Comparison of ENCODE assay signal across 7 mouse cellular contexts in the genomic region with DNA sequence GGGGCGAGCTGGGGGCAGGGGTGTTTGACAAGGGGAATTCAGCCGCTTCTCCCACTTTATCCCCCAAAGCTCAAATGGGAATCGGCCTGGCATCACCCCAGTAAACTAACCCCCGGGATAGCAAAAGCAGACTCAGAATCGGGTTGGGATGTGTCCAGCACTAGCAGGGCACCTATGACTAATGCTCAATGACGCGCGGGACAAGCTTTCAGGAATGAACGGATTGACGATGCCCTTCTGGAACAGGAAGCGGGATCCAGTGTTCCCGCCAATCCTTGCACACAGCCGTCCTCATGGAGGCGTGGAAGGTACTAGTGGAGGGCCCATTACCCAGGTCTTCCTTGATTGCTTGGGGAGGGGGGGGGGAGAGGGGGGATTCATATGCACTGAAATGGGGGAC. TPM values are rescaled to one million over a fixed set of nuclear protein-coding genes. Genes with fewer than 3 reads are reported as not detected.
DNase-seq lines count a peak whose midpoint lies in the region; ATAC-seq and TF ChIP-seq lines count a peak whose summit lies in the region.

No protein-coding gene starts in this region.

- H3K4me1 ChIP-seq in CH12.LX (ENCODE audit: control insufficient read depth in 1 of 2, insufficient read depth in 2 of 2) (peaks cover 3 to 50% of the 10 kb centered on the region in 2 experiments), MEL (ENCODE audit: control insufficient read depth in 1 of 2, insufficient read depth in 2 of 2, low read length in 2 of 2) (peaks cover 6 to 27% of the 10 kb centered on the region in 2 experiments)
- 0 out of 2 replicates have a peak, but pooled peaks cover 2% of the 10 kb centered on the region for H3K4me1 ChIP-seq in cortical plate, adult 2 months (ENCODE audit: control insufficient read depth, insufficient read depth, low read length)
- H3K4me1 ChIP-seq in heart, postnatal 0 days (ENCODE audit: control insufficient read depth, insufficient read depth) = 0 out of 2 replicates have a peak, but pooled peaks cover 5% of the 10 kb centered on the region
- H3K4me1 ChIP-seq in limb, embryonic 11.5 days (ENCODE audit: control insufficient read depth, insufficient read depth, low read length) = 0 out of 2 replicates have a peak, but pooled peaks cover 2% of the 10 kb centered on the region
- peaks cover 11% of the 10 kb centered on the region for H3K4me1 ChIP-seq in midbrain, embryonic 14.5 days (ENCODE audit: control insufficient read depth, insufficient read depth, low read length)

- TF ChIP-seq RAD21 in CH12.LX (IDR thresholded peaks at IDR 0.05; ENCODE audit: low read depth, low read length) (no peak), MEL (IDR thresholded peaks at IDR 0.05; ENCODE audit: low read depth, low read length) (no peak)

- H3K4me2 ChIP-seq in CH12.LX (ENCODE audit: insufficient read depth, low read depth, poor library complexity, severe bottlenecking) = peak overlapping the region; percentile 97
- H3K4me2 ChIP-seq in heart, postnatal 0 days (ENCODE audit: low read depth, low read length) = peak overlapping the region; percentile 98
- peak overlapping the region; percentile 71 for H3K4me2 ChIP-seq in limb, embryonic 11.5 days (ENCODE audit: low read depth, severe bottlenecking)
- H3K4me2 ChIP-seq in midbrain, embryonic 14.5 days (ENCODE audit: low read length) = peak overlapping the region; percentile 90

- H3K9ac ChIP-seq in CH12.LX (ENCODE audit: insufficient read depth, low read depth) = peak overlapping the region; percentile 94
- peak overlapping the region; percentile 90 for H3K9ac ChIP-seq in MEL (ENCODE audit: control insufficient read depth, low read depth, low read length, poor library complexity, severe bottlenecking)
- peak overlapping the region; percentile 74 for H3K9ac ChIP-seq in heart, postnatal 0 days (replicated peaks; ENCODE audit: low read depth, low read length)
- H3K9ac ChIP-seq in limb, embryonic 11.5 days (ENCODE audit: low read length) = peak overlapping the region; percentile 84
- peak overlapping the region; percentile 70 for H3K9ac ChIP-seq in midbrain, embryonic 14.5 days (replicated peaks; ENCODE audit: low read length)

- DNase-seq in CH12.LX (ENCODE audit: extremely low read depth) = no peak
- peak; percentile 78 for DNase-seq in MEL (ENCODE audit: low read depth, low spot score)
- DNase-seq in heart, postnatal 0 days (ENCODE audit: low spot score) = peak; percentile 52
- peak; percentile 47 for DNase-seq in limb, embryonic 11.5 days (ENCODE audit: low spot score)
- DNase-seq in midbrain, embryonic 14.5 days = peak; percentile 6
- DNase-seq in thymus, postnatal 0 days (ENCODE audit: low spot score) = no peak

- H3K27ac ChIP-seq in CH12.LX (ENCODE audit: insufficient read depth, low read depth) = no peak overlapping the region
- peak overlapping the region; percentile 89 for H3K27ac ChIP-seq in MEL (ENCODE audit: control insufficient read depth, low read depth, low read length)
- no peak overlapping the region for H3K27ac ChIP-seq in cortical plate, adult 2 months (ENCODE audit: insufficient read depth, low read length)
- peak overlapping the region; percentile 75; the same call in 1 of the 2 replicates for H3K27ac ChIP-seq in heart, postnatal 0 days (ENCODE audit: low read depth)
- no peak overlapping the region; the same call in 1 of the 2 replicates for H3K27ac ChIP-seq in limb, embryonic 11.5 days (replicated peaks; ENCODE audit: low read depth, low read length)
- H3K27ac ChIP-seq in midbrain, embryonic 14.5 days (replicated peaks; ENCODE audit: low read depth, low read length) = peak overlapping the region; percentile 87; the same call in 1 of the 2 replicates

- TF ChIP-seq CTCF in CH12.LX (conservative IDR thresholded peaks at IDR 0.05 in 1 of 2, IDR thresholded peaks at IDR 0.05 in 1 of 2; ENCODE audit: low read depth in 2 of 2, low read length in 2 of 2) (no peak), MEL (IDR thresholded peaks at IDR 0.05 in 2 of 3, conservative IDR thresholded peaks at IDR 0.05 in 1 of 3; ENCODE audit: control insufficient read depth in 1 of 3, insufficient read depth in 1 of 3, low read depth in 2 of 3, low read length in 3 of 3, poor library complexity in 1 of 3, severe bottlenecking in 1 of 3) (no peak)
- no peak for TF ChIP-seq CTCF in cortical plate, adult 2 months (IDR thresholded peaks at IDR 0.05; ENCODE audit: extremely low read depth, insufficient read depth, low read length)
- no peak for TF ChIP-seq CTCF in heart, postnatal 0 days (IDR thresholded peaks at IDR 0.05; ENCODE audit: low read depth)

- H3K79me2 ChIP-seq in CH12.LX (replicated peaks; ENCODE audit: control insufficient read depth, extremely low read depth, insufficient read depth, poor library complexity, severe bottlenecking) (peaks cover 59% of the 10 kb centered on the region), MEL (ENCODE audit: control insufficient read depth, insufficient read depth, low read length, poor library complexity) (peaks cover 62% of the 10 kb centered on the region)

- dilution Hi-C loops in CH12.LX (cut with MboI; ENCODE audit: extremely low pct_ligation_motif_present, extremely low pct_unique_long_range_greater_than_20kb, low sequenced_read_pairs) = no loop called here

- TF ChIP-seq POLR2A in CH12.LX (IDR thresholded peaks at IDR 0.05; ENCODE audit: low read depth, low read length) (no peak), MEL (IDR thresholded peaks at IDR 0.05; ENCODE audit: control insufficient read depth in 1 of 2, insufficient read depth in 1 of 2, low read depth in 1 of 2, low read length in 2 of 2, poor library complexity in 1 of 2) (no peak)
- no peak for TF ChIP-seq POLR2A in cortical plate, adult 2 months (IDR thresholded peaks at IDR 0.05; ENCODE audit: extremely low read depth, insufficient read depth, low read length)

- in situ Hi-C loops in CH12.LX (cut with MboI; ENCODE audit: low pct_ligation_motif_present, low pct_unique_long_range_greater_than_20kb, low sequenced_read_pairs) = no loop called here

- 9% methylated on average over 14 of the region's 14 CpGs for WGBS in heart, postnatal 0 days
- 26% methylated on average over 14 of the region's 14 CpGs for WGBS in limb, embryonic 11.5 days
- WGBS in midbrain, embryonic 14.5 days = 19% methylated on average over 14 of the region's 14 CpGs

- H3K9me3 ChIP-seq in CH12.LX (replicated peaks; ENCODE audit: low read length) (no peaks in the 10 kb centered on the region), MEL (replicated peaks; ENCODE audit: insufficient read depth, low read length) (no peaks in the 10 kb centered on the region)
- no peaks in the 10 kb centered on the region for H3K9me3 ChIP-seq in heart, postnatal 0 days (replicated peaks; ENCODE audit: control insufficient read depth, low read length)
- no peaks in the 10 kb centered on the region for H3K9me3 ChIP-seq in limb, embryonic 11.5 days (ENCODE audit: control insufficient read depth, low read length)
- no peaks in the 10 kb centered on the region for H3K9me3 ChIP-seq in midbrain, embryonic 14.5 days (ENCODE audit: control insufficient read depth, low read length)

- H3K27me3 ChIP-seq in CH12.LX (replicated peaks) = no peaks in the 10 kb centered on the region
- no peaks in the 10 kb centered on the region for H3K27me3 ChIP-seq in MEL (ENCODE audit: control insufficient read depth in 1 of 2, insufficient read depth in 2 of 2, low read length in 2 of 2)
- no peaks in the 10 kb centered on the region for H3K27me3 ChIP-seq in heart, postnatal 0 days (ENCODE audit: control insufficient read depth, insufficient read depth, low read length)
- H3K27me3 ChIP-seq in limb, embryonic 11.5 days (ENCODE audit: control insufficient read depth, insufficient read depth, low read length) = no peaks in the 10 kb centered on the region
- no peaks in the 10 kb centered on the region for H3K27me3 ChIP-seq in midbrain, embryonic 14.5 days (ENCODE audit: control insufficient read depth, insufficient read depth, low read length)

- H3K4me3 ChIP-seq in CH12.LX (replicated peaks in 1 of 3; ENCODE audit: low read depth in 2 of 3, low read length in 2 of 3, poor library complexity in 1 of 3) = peak overlapping the region; percentile 83 to 92 (median 88)
- H3K4me3 ChIP-seq in MEL (ENCODE audit: control insufficient read depth in 1 of 2, insufficient read depth in 1 of 2, low read depth in 2 of 2, low read length in 2 of 2) = peak overlapping the region; percentile 49 to 74
- H3K4me3 ChIP-seq in cortical plate, adult 2 months (ENCODE audit: insufficient read depth, low read length) = peak overlapping the region; percentile 74
- H3K4me3 ChIP-seq in heart, postnatal 0 days (ENCODE audit: low read depth, low read length) = peak overlapping the region; percentile 85
- peak overlapping the region; percentile 92 for H3K4me3 ChIP-seq in limb, embryonic 11.5 days (ENCODE audit: low read depth, low read length)
- peak overlapping the region; percentile 80 for H3K4me3 ChIP-seq in midbrain, embryonic 14.5 days (replicated peaks; ENCODE audit: low read depth, low read length)

- ATAC-seq in heart, postnatal 0 days (ENCODE audit: insufficient read depth, low read depth) = peak; percentile 13; the same call in 1 of the 2 replicates
- ATAC-seq in limb, embryonic 11.5 days (ENCODE audit: insufficient number of reproducible peaks, low FRiP score, low TSS enrichment, low read depth) = no peak
- no peak for ATAC-seq in midbrain, embryonic 14.5 days (ENCODE audit: low FRiP score, low TSS enrichment)

- TF ChIP-seq EP300 in CH12.LX (IDR thresholded peaks at IDR 0.05; ENCODE audit: low read length) (no peak), MEL (IDR thresholded peaks at IDR 0.05; ENCODE audit: low read depth in 1 of 2, low read length in 2 of 2) (no peak)
- TF ChIP-seq EP300 in heart, postnatal 0 days (IDR thresholded peaks at IDR 0.05; ENCODE audit: low read depth) = no peak

- peaks cover 0 to 35% of the 10 kb centered on the region in 2 experiments for H3K36me3 ChIP-seq in CH12.LX (replicated peaks in 1 of 2; ENCODE audit: control insufficient read depth in 1 of 2, insufficient read depth in 1 of 2, low read length in 1 of 2)
- peaks cover 27 to 28% of the 10 kb centered on the region in 2 experiments for H3K36me3 ChIP-seq in MEL (ENCODE audit: control insufficient read depth in 1 of 2, insufficient read depth in 2 of 2, low read length in 2 of 2)
- no peaks in the 10 kb centered on the region; the same call in 1 of the 2 replicates for H3K36me3 ChIP-seq in heart, postnatal 0 days (replicated peaks; ENCODE audit: control insufficient read depth, insufficient read depth, low read length)
- H3K36me3 ChIP-seq in limb, embryonic 11.5 days (ENCODE audit: control insufficient read depth, insufficient read depth, low read length) = peaks cover 7% of the 10 kb centered on the region
- H3K36me3 ChIP-seq in midbrain, embryonic 14.5 days (ENCODE audit: control insufficient read depth, insufficient read depth, low read length) = 0 out of 2 replicates have a peak, but pooled peaks cover 2% of the 10 kb centered on the region

RNA-seq across cellular contexts. Expression of a gene that starts 8.2 kb away (rescaled TPM):
- total RNA-seq in CH12.LX (2012; rRNA removed) (121 and 130 TPM in 2 replicates), CH12.LX (2014; rRNA removed) (84.8 and 89.9 TPM in 2 replicates), MEL (2012; rRNA removed) (412 and 448 TPM in 2 replicates)
- polyA plus RNA-seq in CH12.LX (2012; ENCODE audit: insufficient read length, low read depth) (145 and 190 TPM in 2 replicates), MEL (2012; ENCODE audit: insufficient read depth in 1 of 2, insufficient read length in 2 of 2, low read depth in 1 of 2, low replicate concordance in 2 of 2, missing spikeins in 1 of 2) (1,000 to 10,000 TPM in 1 of 2 experiments, 100 to 1,000 TPM in 1; 681 to 1,953 TPM)
- polyA plus RNA-seq in cortical plate, adult 2 months (2012; rRNA removed) = 31.7 and 31.9 TPM in 2 replicates
- total RNA-seq in heart, postnatal 0 days (2014; rRNA removed; ENCODE audit: low replicate concordance) = 27.4 and 56.9 TPM in 2 replicates
- polyA plus RNA-seq in heart, postnatal 0 days (2015; fragmentation: Nextera tagmentation; extraction: Ambion mirVana) = 15.4 and 16.1 TPM in 2 replicates
- polyA plus RNA-seq in limb, embryonic 11.5 days (2014; fragmentation: Nextera tagmentation; extraction: Ambion mirVana) = 95.7 and 95.8 TPM in 2 replicates
- 51.1 and 51.5 TPM in 2 replicates for polyA plus RNA-seq in midbrain, embryonic 14.5 days (2014; fragmentation: Nextera tagmentation; extraction: Ambion mirVana)
- polyA plus RNA-seq in thymus, postnatal 0 days (2015; fragmentation: Nextera tagmentation; extraction: Ambion mirVana) = 90.0 and 96.3 TPM in 2 replicates

RNA-seq across cellular contexts. Expression of a gene that starts 25.1 kb away (rescaled TPM):
- total RNA-seq in CH12.LX (2012; rRNA removed) = 1.6 and 2.0 TPM in 2 replicates
- 0.84 and 1.3 TPM in 2 replicates for total RNA-seq in CH12.LX (2014; rRNA removed)
- 1.4 and 3.2 TPM in 2 replicates for polyA plus RNA-seq in CH12.LX (2012; ENCODE audit: insufficient read length, low read depth)
- total RNA-seq in MEL (2012; rRNA removed) = 6.4 and 6.6 TPM in 2 replicates
- polyA plus RNA-seq in MEL (2012; ENCODE audit: insufficient read depth in 1 of 2, insufficient read length in 2 of 2, low read depth in 1 of 2, low replicate concordance in 2 of 2, missing spikeins in 1 of 2) = 10 to 100 TPM in 1 of 2 experiments, not detected in 1; 27.4 TPM
- polyA plus RNA-seq in cortical plate, adult 2 months (2012; rRNA removed) = 1.4 and 1.5 TPM in 2 replicates
- 6.9 and 7.4 TPM in 2 replicates for total RNA-seq in heart, postnatal 0 days (2014; rRNA removed; ENCODE audit: low replicate concordance)
- polyA plus RNA-seq in heart, postnatal 0 days (2015; fragmentation: Nextera tagmentation; extraction: Ambion mirVana) = 8.5 and 8.6 TPM in 2 replicates
- polyA plus RNA-seq in limb, embryonic 11.5 days (2014; fragmentation: Nextera tagmentation; extraction: Ambion mirVana) = 46.5 and 52.8 TPM in 2 replicates
- 4.1 and 10.8 TPM in 2 replicates for polyA plus RNA-seq in midbrain, embryonic 14.5 days (2014; fragmentation: Nextera tagmentation; extraction: Ambion mirVana)
- polyA plus RNA-seq in thymus, postnatal 0 days (2015; fragmentation: Nextera tagmentation; extraction: Ambion mirVana) = 12.1 and 12.7 TPM in 2 replicates

RNA-seq across cellular contexts. Expression of a gene that starts 51.1 kb away (rescaled TPM):
- total RNA-seq in CH12.LX (2012; rRNA removed) (98.7 and 103 TPM in 2 replicates), CH12.LX (2014; rRNA removed) (42.1 and 43.9 TPM in 2 replicates), MEL (2012; rRNA removed) (280 and 282 TPM in 2 replicates)
- polyA plus RNA-seq in CH12.LX (2012; ENCODE audit: insufficient read length, low read depth) (83.6 and 94.8 TPM in 2 replicates), MEL (2012; ENCODE audit: insufficient read depth in 1 of 2, insufficient read length in 2 of 2, low read depth in 1 of 2, low replicate concordance in 2 of 2, missing spikeins in 1 of 2) (100 to 1,000 TPM in 1 of 2 experiments, not detected in 1; 474 TPM)
- polyA plus RNA-seq in cortical plate, adult 2 months (2012; rRNA removed) = 108 and 109 TPM in 2 replicates
- total RNA-seq in heart, postnatal 0 days (2014; rRNA removed; ENCODE audit: low replicate concordance) = 239 and 285 TPM in 2 replicates
- polyA plus RNA-seq in heart, postnatal 0 days (2015; fragmentation: Nextera tagmentation; extraction: Ambion mirVana) = 193 and 195 TPM in 2 replicates
- 163 and 169 TPM in 2 replicates for polyA plus RNA-seq in limb, embryonic 11.5 days (2014; fragmentation: Nextera tagmentation; extraction: Ambion mirVana)
- 98.6 and 112 TPM in 2 replicates for polyA plus RNA-seq in midbrain, embryonic 14.5 days (2014; fragmentation: Nextera tagmentation; extraction: Ambion mirVana)
- polyA plus RNA-seq in thymus, postnatal 0 days (2015; fragmentation: Nextera tagmentation; extraction: Ambion mirVana) = 116 and 130 TPM in 2 replicates

RNA-seq across cellular contexts. Expression of a gene that starts 53.0 kb away (rescaled TPM):
- total RNA-seq in CH12.LX (2012; rRNA removed) (293 and 340 TPM in 2 replicates), CH12.LX (2014; rRNA removed) (205 and 211 TPM in 2 replicates), MEL (2012; rRNA removed) (1,228 and 1,516 TPM in 2 replicates)
- polyA plus RNA-seq in CH12.LX (2012; ENCODE audit: insufficient read length, low read depth) (387 and 392 TPM in 2 replicates), MEL (2012; ENCODE audit: insufficient read depth in 1 of 2, insufficient read length in 2 of 2, low read depth in 1 of 2, low replicate concordance in 2 of 2, missing spikeins in 1 of 2) (1,000 to 10,000 TPM in 1 of 2 experiments, not detected in 1; 1,873 TPM)
- 114 and 115 TPM in 2 replicates for polyA plus RNA-seq in cortical plate, adult 2 months (2012; rRNA removed)
- total RNA-seq in heart, postnatal 0 days (2014; rRNA removed; ENCODE audit: low replicate concordance) = 74.5 and 86.8 TPM in 2 replicates
- 161 and 172 TPM in 2 replicates for polyA plus RNA-seq in heart, postnatal 0 days (2015; fragmentation: Nextera tagmentation; extraction: Ambion mirVana)
- polyA plus RNA-seq in limb, embryonic 11.5 days (2014; fragmentation: Nextera tagmentation; extraction: Ambion mirVana) = 377 and 383 TPM in 2 replicates
- polyA plus RNA-seq in midbrain, embryonic 14.5 days (2014; fragmentation: Nextera tagmentation; extraction: Ambion mirVana) = 231 and 234 TPM in 2 replicates
- polyA plus RNA-seq in thymus, postnatal 0 days (2015; fragmentation: Nextera tagmentation; extraction: Ambion mirVana) = 303 and 310 TPM in 2 replicates

Comparison
In these comparisons a context has a peak if more than half of its experiments do, and no peak if none do; other contexts are left out.
1. DNase-seq: peak in MEL (single experiment), heart, postnatal 0 days (single experiment), limb, embryonic 11.5 days (single experiment) and midbrain, embryonic 14.5 days (single experiment); none in CH12.LX (single experiment) and thymus, postnatal 0 days (single experiment).
2. H3K27ac ChIP-seq: peak in MEL (single experiment), heart, postnatal 0 days (single experiment) and midbrain, embryonic 14.5 days (single experiment); none in CH12.LX (single experiment), cortical plate, adult 2 months (single experiment) and limb, embryonic 11.5 days (single experiment).
3. Peak in every context shown above with its lines, with median percentiles within 50 percentile points of each other: H3K4me2 ChIP-seq, H3K4me3 ChIP-seq and H3K9ac ChIP-seq.